Mouse (Mus musculus): ENCODE measurements around the gene Dkkl1. TPM values are rescaled to one million over a fixed set of nuclear protein-coding genes. Genes with fewer than 3 reads are reported as not detected.

Gene Dkkl1
- polyA plus RNA-seq, 1 experiment from 2014 or later = 8.7 TPM

DNA sequence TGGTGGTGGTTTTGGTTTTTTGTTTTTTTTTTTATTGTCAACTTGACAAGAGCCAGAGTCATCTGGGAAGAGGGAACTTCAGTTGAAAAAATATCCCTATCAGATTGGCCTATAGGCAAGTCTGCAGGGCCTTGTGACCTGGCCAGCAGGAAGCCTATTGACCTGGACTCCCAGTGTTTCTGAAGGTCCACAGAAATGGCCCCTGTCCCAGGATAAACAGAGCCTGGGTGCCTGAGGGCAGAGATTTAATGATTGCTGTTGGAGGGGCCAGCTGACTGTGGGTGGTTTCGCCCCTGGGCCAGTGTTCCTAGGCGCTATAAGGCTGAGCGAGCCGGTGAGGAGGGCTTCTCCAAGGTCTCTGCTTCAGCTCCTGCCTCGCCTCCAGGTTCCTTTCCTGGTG lies 1.8 kb upstream of the Dkkl1 start:
- H3K27ac ChIP-seq = no peak overlapping the region
- DNase-seq (ENCODE audit: low spot score) (no peak), ATAC-seq (ENCODE audit: low FRiP score) (no peak)
- H3K4me3 ChIP-seq (replicated peaks; ENCODE audit: low read length) = no peak overlapping the region
- peaks cover 9% of the 10 kb centered on the region for H3K4me1 ChIP-seq (replicated peaks; ENCODE audit: control insufficient read depth, insufficient read depth, low read length)
- peaks cover 25% of the 10 kb centered on the region for H3K27me3 ChIP-seq (ENCODE audit: control insufficient read depth, insufficient read depth, low read length)
- 57% methylated on average over 5 of the region's 5 CpGs for WGBS
- no peaks in the 10 kb centered on the region for H3K9me3 ChIP-seq (ENCODE audit: control insufficient read depth, low read length)
- no peak overlapping the region for H3K4me2 ChIP-seq (replicated peaks)
- H3K9ac ChIP-seq = no peak overlapping the region
- no peaks in the 10 kb centered on the region for H3K36me3 ChIP-seq (replicated peaks; ENCODE audit: control insufficient read depth, insufficient read depth)

DNA sequence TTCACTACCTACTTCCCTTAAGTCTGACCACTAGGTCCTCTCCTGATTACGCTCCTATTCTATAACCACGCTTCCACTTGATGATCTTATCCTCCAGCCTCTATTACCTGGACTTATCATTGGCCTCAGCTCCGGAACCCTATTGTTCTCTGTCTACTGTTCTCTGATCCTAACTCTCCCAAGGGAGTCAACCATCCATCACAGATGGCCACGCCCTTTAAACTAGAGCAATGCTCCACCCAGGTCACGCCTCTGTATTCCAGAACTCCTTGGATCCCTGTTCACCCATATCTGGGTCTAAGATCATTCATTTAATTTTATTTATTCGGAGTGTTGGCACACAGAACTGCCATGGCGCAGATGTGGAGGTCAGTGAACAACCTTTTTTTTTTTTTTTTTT lies 409 bp upstream of the Dkkl1 start:
- H3K4me1 ChIP-seq (replicated peaks; ENCODE audit: control insufficient read depth, insufficient read depth, low read length) = peaks cover 9% of the 10 kb centered on the region
- H3K27ac ChIP-seq = no peak overlapping the region
- ATAC-seq (ENCODE audit: low FRiP score) = no peak
- H3K36me3 ChIP-seq (replicated peaks; ENCODE audit: control insufficient read depth, insufficient read depth) = no peaks in the 10 kb centered on the region
- H3K9ac ChIP-seq = no peak overlapping the region
- H3K4me2 ChIP-seq (replicated peaks) = no peak overlapping the region
- DNase-seq (ENCODE audit: low spot score) = no peak
- 76% methylated on average over 7 of the region's 7 CpGs for WGBS
- H3K4me3 ChIP-seq (replicated peaks; ENCODE audit: low read length) = no peak overlapping the region
- H3K27me3 ChIP-seq (ENCODE audit: control insufficient read depth, insufficient read depth, low read length) = peaks cover 25% of the 10 kb centered on the region
- H3K9me3 ChIP-seq (ENCODE audit: control insufficient read depth, low read length) = no peaks in the 10 kb centered on the region

DNA sequence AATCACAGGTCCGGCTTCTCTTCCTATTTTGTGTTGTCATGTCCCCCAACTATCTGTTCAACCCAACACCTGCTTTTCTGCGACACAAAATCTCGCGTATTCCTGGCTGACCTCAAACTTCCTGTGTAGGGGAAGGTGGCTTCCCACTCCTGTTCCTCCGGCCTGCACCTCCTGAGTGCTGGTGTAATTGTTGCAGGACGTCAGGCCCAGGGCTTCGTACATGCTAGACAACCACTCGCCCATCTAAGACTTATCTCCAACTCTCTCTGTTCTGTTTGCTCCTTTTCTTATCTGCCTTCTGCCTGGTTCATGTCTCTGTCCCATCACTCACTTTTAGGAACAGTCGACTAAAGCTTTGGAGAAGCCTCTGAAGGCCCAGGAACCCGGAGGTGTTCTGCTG lies 877 bp downstream of the Dkkl1 start:
- H3K4me3 ChIP-seq (replicated peaks; ENCODE audit: low read length) = no peak overlapping the region

DNA sequence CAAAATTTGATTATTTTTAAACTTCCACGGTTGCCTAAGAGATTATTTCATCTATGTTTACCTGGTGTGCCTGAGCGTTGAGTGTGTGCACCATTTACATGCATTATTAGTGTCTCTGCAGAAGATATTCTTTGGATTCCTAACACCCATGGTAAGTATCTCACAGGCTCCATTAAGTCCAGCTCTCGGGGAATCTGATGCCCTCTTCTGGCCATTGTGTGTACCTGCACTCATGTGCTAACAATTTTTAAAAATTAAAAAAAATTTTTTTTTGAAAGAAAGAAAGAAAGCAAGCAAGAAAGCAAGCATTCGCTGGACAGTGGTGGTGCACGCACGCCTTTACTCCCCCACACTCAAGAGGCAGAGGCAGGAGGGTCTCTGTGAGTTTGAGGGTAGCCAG lies 3.7 kb downstream of the Dkkl1 start:
- Histone ChIP-seq H3K27ac (no peak overlapping the region), H3K9me3 (ENCODE audit: control insufficient read depth, low read length) (no peaks in the 10 kb centered on the region), H3K4me1 (replicated peaks; ENCODE audit: control insufficient read depth, insufficient read depth, low read length) (no peaks in the 10 kb centered on the region), H3K27me3 (ENCODE audit: control insufficient read depth, insufficient read depth, low read length) (peaks cover 25% of the 10 kb centered on the region), H3K4me3 (replicated peaks; ENCODE audit: low read length) (no peak overlapping the region), H3K36me3 (replicated peaks; ENCODE audit: control insufficient read depth, insufficient read depth) (no peaks in the 10 kb centered on the region), H3K4me2 (replicated peaks) (no peak overlapping the region), H3K9ac (no peak overlapping the region)
- no peak for DNase-seq (ENCODE audit: low spot score)
- WGBS = 86% methylated on average over 6 of the region's 6 CpGs
- no peak for ATAC-seq (ENCODE audit: low FRiP score)

More for the DNA sequence above, 877 bp downstream of the Dkkl1 start:
- Histone ChIP-seq H3K9me3 (ENCODE audit: control insufficient read depth, low read length) (no peaks in the 10 kb centered on the region), H3K4me2 (replicated peaks) (peak overlapping the region; percentile 24; the same call in 1 of the 2 replicates), H3K36me3 (replicated peaks; ENCODE audit: control insufficient read depth, insufficient read depth) (no peaks in the 10 kb centered on the region), H3K4me1 (replicated peaks; ENCODE audit: control insufficient read depth, insufficient read depth, low read length) (peaks cover 5% of the 10 kb centered on the region), H3K27me3 (ENCODE audit: control insufficient read depth, insufficient read depth, low read length) (peaks cover 25% of the 10 kb centered on the region), H3K27ac (no peak overlapping the region), H3K9ac (no peak overlapping the region)
- ATAC-seq (ENCODE audit: low FRiP score) (no peak), DNase-seq (ENCODE audit: low spot score) (no peak)
- WGBS = 82% methylated on average over 10 of the region's 10 CpGs

DNA sequence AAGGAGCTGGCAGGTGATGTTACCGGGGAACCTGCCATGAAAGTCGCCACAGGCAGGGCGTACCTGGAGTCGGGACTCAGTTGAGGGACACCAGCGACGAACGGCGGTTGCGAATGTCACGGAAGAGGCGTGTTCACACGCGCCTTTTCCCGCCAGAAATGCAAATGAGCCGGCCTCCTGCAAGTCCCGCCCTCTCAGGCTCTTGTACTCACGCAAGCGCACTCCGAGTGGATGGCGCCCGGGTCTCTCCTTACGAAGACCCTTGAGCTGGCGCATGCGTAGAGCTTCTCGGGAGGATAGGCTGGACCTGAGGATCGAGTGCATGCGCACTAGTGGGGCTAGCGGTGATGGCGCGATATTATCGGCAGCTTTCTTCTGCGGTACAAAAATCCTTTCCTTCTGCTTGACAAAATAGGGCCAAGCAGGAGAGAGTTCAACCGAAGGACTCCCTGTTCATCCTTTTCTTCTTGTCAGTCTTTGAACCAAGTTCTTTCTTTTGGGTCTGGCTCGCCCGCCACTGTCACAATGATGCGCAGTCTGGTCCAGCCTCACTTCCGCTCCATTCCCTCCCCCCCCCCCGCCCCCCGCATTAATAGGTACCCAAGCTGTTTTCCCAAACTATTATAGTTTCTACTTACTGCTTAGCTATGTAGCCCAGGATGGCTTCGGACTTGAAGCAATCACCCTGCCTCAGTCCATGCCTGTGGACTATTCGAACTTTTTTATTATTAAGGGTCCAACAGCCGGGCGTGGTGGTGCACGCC lies 7.4 kb downstream of the Dkkl1 start, which contains the start of gene Ccdc155:
Ccdc155 (minus strand) TSS at position 513 of the 764 bp plus-strand sequence.
- ATAC-seq (ENCODE audit: low FRiP score) (peak; percentile 97), DNase-seq (ENCODE audit: low spot score) (peak; percentile 97)
- H3K4me3 ChIP-seq (replicated peaks; ENCODE audit: low read length) = peak within 1 kb of the TSS; percentile 42
- H3K9me3 ChIP-seq (ENCODE audit: control insufficient read depth, low read length) = no peaks in the 10 kb centered on the region
- H3K9ac ChIP-seq = peak within 1 kb of the TSS; percentile 62
- H3K27me3 ChIP-seq (ENCODE audit: control insufficient read depth, insufficient read depth, low read length) = no peaks in the 10 kb centered on the region
- H3K27ac ChIP-seq = peak within 1 kb of the TSS; percentile 82
- 10% methylated on average over 44 of the region's 44 CpGs for WGBS
- H3K4me1 ChIP-seq (replicated peaks; ENCODE audit: control insufficient read depth, insufficient read depth, low read length) = no peaks in the 10 kb centered on the region
- H3K4me2 ChIP-seq (replicated peaks) = peak within 1 kb of the TSS; percentile 52
- no peaks in the 10 kb centered on the region for H3K36me3 ChIP-seq (replicated peaks; ENCODE audit: control insufficient read depth, insufficient read depth)

DNA sequence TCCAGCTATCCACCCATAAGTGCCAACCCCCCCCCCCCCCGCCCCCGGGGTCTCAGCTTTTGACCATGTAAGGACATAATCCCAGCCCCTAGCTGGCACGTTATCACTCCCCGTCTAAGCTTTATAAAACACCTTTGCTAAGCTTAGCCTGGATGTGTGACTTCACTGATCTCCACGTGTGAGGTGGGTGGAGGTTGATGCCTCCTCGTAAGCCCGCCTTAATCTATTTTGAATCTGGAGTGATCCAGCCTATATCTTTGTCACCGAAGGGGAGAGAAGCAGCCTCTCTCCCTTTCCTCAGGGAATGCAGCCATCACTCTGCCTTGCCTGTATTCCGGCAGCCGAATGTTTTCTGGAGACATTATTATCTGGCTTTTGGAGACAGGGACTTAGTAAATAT lies 9.3 kb downstream of the Dkkl1 start:
- Histone ChIP-seq H3K27me3 (ENCODE audit: control insufficient read depth, insufficient read depth, low read length) (no peaks in the 10 kb centered on the region), H3K27ac (no peak overlapping the region), H3K4me2 (replicated peaks) (no peak overlapping the region), H3K36me3 (replicated peaks; ENCODE audit: control insufficient read depth, insufficient read depth) (no peaks in the 10 kb centered on the region), H3K4me3 (replicated peaks; ENCODE audit: low read length) (no peak overlapping the region), H3K9me3 (ENCODE audit: control insufficient read depth, low read length) (no peaks in the 10 kb centered on the region), H3K9ac (no peak overlapping the region), H3K4me1 (replicated peaks; ENCODE audit: control insufficient read depth, insufficient read depth, low read length) (no peaks in the 10 kb centered on the region)
- 71% methylated on average over 10 of the region's 10 CpGs for WGBS
- DNase-seq (ENCODE audit: low spot score) (no peak), ATAC-seq (ENCODE audit: low FRiP score) (no peak)

DNA sequence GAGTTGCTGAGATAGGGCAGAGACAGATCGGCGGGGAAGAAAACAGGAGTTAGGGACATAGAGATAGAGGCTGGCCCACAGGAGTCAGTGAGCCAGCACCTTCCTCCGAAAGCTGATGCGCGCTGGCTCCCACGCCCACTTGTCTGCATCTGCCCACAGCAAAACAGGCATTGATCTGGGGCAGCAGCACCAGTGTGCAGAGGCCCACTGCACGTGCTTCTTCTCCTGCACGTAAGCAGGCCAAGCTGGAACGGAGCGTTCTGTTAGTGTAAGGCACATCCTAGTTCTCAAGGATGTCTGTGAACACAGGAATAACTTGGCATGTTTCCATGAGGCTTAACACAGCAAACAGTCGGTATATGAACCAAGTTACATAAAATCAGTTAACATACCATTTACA lies 13.0 kb downstream of the Dkkl1 start:
- no peak overlapping the region for H3K27ac ChIP-seq
- H3K4me2 ChIP-seq (replicated peaks) = no peak overlapping the region
- H3K36me3 ChIP-seq (replicated peaks; ENCODE audit: control insufficient read depth, insufficient read depth) = no peaks in the 10 kb centered on the region
- H3K4me3 ChIP-seq (replicated peaks; ENCODE audit: low read length) = no peak overlapping the region
- H3K9me3 ChIP-seq (ENCODE audit: control insufficient read depth, low read length) = no peaks in the 10 kb centered on the region
- 85% methylated on average over 11 of the region's 11 CpGs for WGBS
- no peak for ATAC-seq (ENCODE audit: low FRiP score)
- H3K4me1 ChIP-seq (replicated peaks; ENCODE audit: control insufficient read depth, insufficient read depth, low read length) = no peaks in the 10 kb centered on the region
- no peaks in the 10 kb centered on the region for H3K27me3 ChIP-seq (ENCODE audit: control insufficient read depth, insufficient read depth, low read length)
- DNase-seq (ENCODE audit: low spot score) = no peak
- no peak overlapping the region for H3K9ac ChIP-seq

DNA sequence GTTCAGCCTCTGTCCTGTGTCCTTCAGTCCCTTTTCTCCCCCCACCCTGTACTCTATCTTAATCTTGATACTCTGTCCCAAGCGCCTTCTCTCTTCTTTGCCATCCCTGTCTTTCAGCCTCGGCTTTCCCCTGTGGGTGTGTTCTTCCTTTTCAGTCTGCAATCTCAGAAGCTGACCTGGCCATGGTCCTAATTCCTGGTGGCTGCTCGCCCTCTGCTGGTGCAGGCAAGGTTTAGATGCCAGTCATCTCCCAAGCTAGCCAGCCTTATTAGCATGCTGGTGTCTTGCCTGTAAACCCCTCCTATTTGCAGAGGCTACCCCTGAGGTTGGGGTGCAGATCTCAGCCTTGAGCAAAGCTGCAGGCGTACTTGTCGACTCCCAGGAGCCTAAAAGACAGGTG lies 13.5 kb downstream of the Dkkl1 start:
- WGBS = 15% methylated on average over 5 of the region's 5 CpGs
- DNase-seq (ENCODE audit: low spot score) = peak; percentile 78
- no peaks in the 10 kb centered on the region for H3K4me1 ChIP-seq (replicated peaks; ENCODE audit: control insufficient read depth, insufficient read depth, low read length)
- no peak overlapping the region for H3K4me2 ChIP-seq (replicated peaks)
- H3K27ac ChIP-seq = no peak overlapping the region
- H3K9me3 ChIP-seq (ENCODE audit: control insufficient read depth, low read length) = no peaks in the 10 kb centered on the region
- no peaks in the 10 kb centered on the region for H3K27me3 ChIP-seq (ENCODE audit: control insufficient read depth, insufficient read depth, low read length)
- ATAC-seq (ENCODE audit: low FRiP score) = peak; percentile 63; the same call in 1 of the 2 replicates
- peak overlapping the region; percentile 6; the same call in 1 of the 2 replicates for H3K9ac ChIP-seq
- no peaks in the 10 kb centered on the region for H3K36me3 ChIP-seq (replicated peaks; ENCODE audit: control insufficient read depth, insufficient read depth)
- no peak overlapping the region for H3K4me3 ChIP-seq (replicated peaks; ENCODE audit: low read length)

DNA sequence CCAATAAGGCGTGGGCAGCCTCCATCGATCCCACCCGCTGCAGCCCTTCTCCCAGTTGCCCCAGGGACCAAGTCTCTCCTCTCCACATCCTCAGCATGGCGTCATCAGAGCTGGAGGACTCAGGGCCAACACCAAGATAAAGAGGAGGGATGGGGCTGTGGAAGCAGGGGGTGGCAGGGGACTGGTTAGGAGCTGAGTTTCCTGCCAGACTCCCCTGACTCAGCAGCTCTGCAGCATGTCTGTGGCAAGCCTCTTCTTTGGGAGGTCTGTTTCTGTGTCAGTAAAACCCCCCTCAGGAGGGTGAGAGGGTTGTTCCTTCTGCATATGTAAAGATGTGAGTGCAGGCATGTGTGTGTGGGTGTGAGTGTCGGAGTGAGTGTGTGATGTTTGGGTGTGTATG lies 15.0 kb downstream of the Dkkl1 start:
- no peak overlapping the region for H3K9ac ChIP-seq
- no peaks in the 10 kb centered on the region for H3K9me3 ChIP-seq (ENCODE audit: control insufficient read depth, low read length)
- H3K4me3 ChIP-seq (replicated peaks; ENCODE audit: low read length) = no peak overlapping the region
- DNase-seq (ENCODE audit: low spot score) = no peak
- H3K36me3 ChIP-seq (replicated peaks; ENCODE audit: control insufficient read depth, insufficient read depth) = no peaks in the 10 kb centered on the region
- 75% methylated on average over 5 of the region's 5 CpGs for WGBS
- no peaks in the 10 kb centered on the region for H3K27me3 ChIP-seq (ENCODE audit: control insufficient read depth, insufficient read depth, low read length)
- H3K4me1 ChIP-seq (replicated peaks; ENCODE audit: control insufficient read depth, insufficient read depth, low read length) = no peaks in the 10 kb centered on the region
- H3K4me2 ChIP-seq (replicated peaks) = no peak overlapping the region
- ATAC-seq (ENCODE audit: low FRiP score) = no peak
- no peak overlapping the region for H3K27ac ChIP-seq

DNA sequence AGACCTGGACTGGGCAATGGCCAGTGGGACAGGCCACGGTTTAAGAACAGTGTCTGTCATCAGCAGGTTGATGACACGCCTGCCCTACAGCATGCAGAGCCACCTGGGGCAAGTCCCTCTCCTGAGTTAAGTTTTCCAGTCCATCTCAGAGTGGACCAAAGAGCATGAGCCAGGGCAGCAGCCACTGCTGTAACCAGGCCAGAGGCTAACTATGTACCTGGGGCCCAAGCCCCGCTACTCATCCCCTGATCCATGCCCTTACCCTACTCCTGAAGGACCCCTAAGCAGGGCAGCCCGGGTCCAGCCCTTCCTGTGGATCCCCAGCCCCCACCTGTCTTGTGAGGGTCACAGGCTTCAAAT lies 15.8 kb downstream of the Dkkl1 start:
- H3K27ac ChIP-seq = no peak overlapping the region
- ATAC-seq (ENCODE audit: low FRiP score) (no peak), DNase-seq (ENCODE audit: low spot score) (no peak)
- no peak overlapping the region for H3K4me3 ChIP-seq (replicated peaks; ENCODE audit: low read length)
- H3K27me3 ChIP-seq (ENCODE audit: control insufficient read depth, insufficient read depth, low read length) = no peaks in the 10 kb centered on the region
- no peaks in the 10 kb centered on the region for H3K36me3 ChIP-seq (replicated peaks; ENCODE audit: control insufficient read depth, insufficient read depth)
- H3K4me2 ChIP-seq (replicated peaks) = no peak overlapping the region
- no peak overlapping the region for H3K9ac ChIP-seq
- no peaks in the 10 kb centered on the region for H3K9me3 ChIP-seq (ENCODE audit: control insufficient read depth, low read length)
- H3K4me1 ChIP-seq (replicated peaks; ENCODE audit: control insufficient read depth, insufficient read depth, low read length) = no peaks in the 10 kb centered on the region
- WGBS = 80% methylated on average over 4 of the region's 4 CpGs

All from hindbrain, embryonic 14.5 days (tissue).